Mouse (Mus musculus): ENCODE results near the gene Olfr1034. TPM values are rescaled to one million over a fixed set of nuclear protein-coding genes. Genes with fewer than 3 reads are reported as not detected.
"Not testable (repeated sequence)": the region's sequence is repeated elsewhere in the genome, so short reads cannot be mapped to it uniquely, and the experiment has no call there.

The Olfr1034 gene
- polyA plus RNA-seq (2012; rRNA removed), result 0.01 and 0.03 TPM in 2 replicates

- DNase-seq (ENCODE audit: low read depth, low spot score), result no peak
Observed at GRCm38 (mm10) chr2:86045561-86045960, at the start of gene Olfr1034. Gene Olfr1034 (plus strand): TSS chr2:86045861.

DNA sequence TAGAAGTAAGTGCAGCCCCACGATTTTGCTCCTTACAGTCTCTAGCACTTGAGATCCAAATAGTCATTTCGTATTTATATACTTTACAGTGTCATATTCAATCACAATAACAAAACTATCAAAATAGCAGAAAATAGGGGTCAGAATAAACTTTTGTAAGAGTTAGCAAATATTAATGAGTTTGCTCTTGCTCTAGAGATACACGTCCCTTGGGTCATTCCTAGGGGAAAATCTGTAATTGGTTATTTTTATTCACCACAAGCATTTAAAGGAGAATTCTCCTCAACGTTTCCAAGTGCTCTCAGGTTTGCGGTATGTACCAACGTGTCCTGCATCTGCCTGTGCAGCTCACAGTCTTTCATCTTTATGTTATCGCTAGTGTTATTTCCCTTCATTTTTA lies 40.4 kb upstream of the Olfr1034 start, which contains the start of gene Olfr1032:
Olfr1032 (plus strand) TSS at position 301 of the 400 bp plus-strand sequence.
- DNase-seq (ENCODE audit: low read depth, low spot score), result no peak
- WGBS, result 80% methylated on average over 7 of the region's 7 CpGs

GRCm38 (mm10) chr2:86020406-86020805 lies 25.3 kb upstream of the Olfr1034 start, which contains the start of gene Olfr1033:
Gene Olfr1033 (plus strand): TSS chr2:86020633.
- DNase-seq (ENCODE audit: low read depth, low spot score), result not testable (repeated sequence)
- 5% methylated on average over 11 of the region's 11 CpGs for WGBS

DNA sequence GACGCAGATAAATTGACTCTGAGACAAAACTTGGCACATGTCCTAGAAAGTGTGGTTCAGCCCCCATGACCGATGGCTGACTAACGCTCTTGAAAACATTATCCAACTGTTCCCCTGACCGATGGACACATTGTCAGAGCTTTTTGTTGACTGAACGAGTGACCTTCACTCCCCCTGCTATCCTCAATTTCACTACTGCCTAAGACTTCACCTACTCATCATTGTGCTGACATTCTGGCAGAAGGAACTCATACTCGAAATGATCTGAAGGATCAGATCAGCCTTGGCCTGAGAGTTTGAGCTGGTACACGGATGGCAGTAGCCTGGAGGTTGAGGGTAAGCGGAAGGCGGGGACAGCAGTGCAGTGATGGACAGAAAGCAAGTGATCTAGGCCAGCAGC lies 24.1 kb upstream of the Olfr1034 start:
- DNase-seq (ENCODE audit: low read depth, low spot score), result not testable (repeated sequence)
- 63% methylated on average over 6 of the region's 9 CpGs for WGBS

- not testable (repeated sequence) for DNase-seq (ENCODE audit: low read depth, low spot score)
Observed at GRCm38 (mm10) chr2:86050777-86051176, 5.1 kb downstream of the Olfr1034 start.

- WGBS, result 95% methylated on average over 2 of the region's 2 CpGs
- not testable (repeated sequence) for DNase-seq (ENCODE audit: low read depth, low spot score)
Observed at GRCm38 (mm10) chr2:86063766-86064165, 18.1 kb downstream of the Olfr1034 start.

DNA sequence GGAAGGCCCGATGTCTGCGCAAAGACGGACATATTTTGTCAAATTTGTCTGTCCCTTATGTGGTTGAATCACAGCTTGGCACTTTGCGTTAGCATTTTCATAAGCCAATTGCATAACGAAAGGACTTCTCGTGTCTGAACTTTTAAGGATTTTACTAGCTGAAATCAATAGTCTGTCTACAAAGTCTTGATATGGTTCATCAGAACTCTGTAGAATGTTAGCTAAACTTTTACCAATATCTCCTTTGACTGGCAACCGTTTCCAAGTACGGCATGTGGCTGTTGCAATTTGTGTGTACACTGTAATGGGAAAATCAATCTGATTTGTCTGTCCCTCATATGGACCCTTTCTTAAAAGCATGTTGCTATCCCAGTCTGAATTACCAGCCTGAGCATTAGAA lies 24.5 kb downstream of the Olfr1034 start:
- 88% methylated on average over 8 of the region's 8 CpGs for WGBS
- DNase-seq (ENCODE audit: low read depth, low spot score), result no peak

GRCm38 (mm10) chr2:86073692-86074091 lies 28.0 kb downstream of the Olfr1034 start, which contains the start of gene Olfr1036:
Gene Olfr1036 (plus strand): TSS chr2:86073992.
- DNase-seq (ENCODE audit: low read depth, low spot score), result not testable (repeated sequence)

DNA sequence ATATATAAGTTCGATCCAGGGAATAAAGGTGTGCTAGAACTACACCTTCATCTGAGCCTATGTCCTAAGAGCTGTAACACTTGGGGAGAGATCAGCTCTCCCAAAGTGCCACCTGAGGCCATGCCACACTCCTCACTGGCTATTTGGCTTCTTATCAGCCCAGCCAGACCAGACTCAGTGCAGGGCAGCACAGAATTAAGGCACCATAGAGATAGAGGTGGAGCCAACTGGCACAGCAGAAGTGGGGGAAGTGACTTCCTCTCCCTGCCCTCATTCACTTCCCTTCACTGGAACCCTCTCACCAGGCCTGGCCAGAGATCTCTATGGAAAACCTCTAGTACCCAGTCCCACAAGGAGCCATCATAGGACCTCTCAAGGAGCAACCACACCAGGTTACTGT lies 34.8 kb downstream of the Olfr1034 start:
- WGBS, result 85% methylated on average over 1 of the region's 1 CpGs
- DNase-seq (ENCODE audit: low read depth, low spot score), result not testable (repeated sequence)

DNA sequence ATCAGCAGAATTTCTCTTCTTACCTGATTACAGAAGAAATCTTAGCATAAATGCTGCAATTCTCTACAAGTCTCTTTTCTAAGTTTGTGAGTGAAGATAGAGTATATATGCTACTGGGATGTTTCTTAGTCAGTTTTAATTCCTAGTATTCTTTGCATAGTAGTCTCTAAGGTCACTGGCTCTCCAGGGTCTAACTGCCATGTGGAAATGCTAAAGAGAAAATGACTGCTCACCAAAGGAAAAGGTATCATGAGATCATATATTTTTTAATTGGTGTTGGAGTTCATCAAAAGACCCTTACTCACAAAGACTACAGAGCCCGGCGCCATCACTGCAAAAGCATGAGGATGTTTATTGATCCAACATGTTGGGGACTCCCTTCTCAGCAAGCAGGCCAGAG lies 41.6 kb downstream of the Olfr1034 start, which contains the start of gene Olfr1037:
Olfr1037 (minus strand) TSS at position 101 of the 400 bp plus-strand sequence.
- no peak for DNase-seq (ENCODE audit: low read depth, low spot score)
- 87% methylated on average over 2 of the region's 2 CpGs for WGBS

Other genes with a start within 250 kb of the Olfr1034 start
- gene Olfr1016, start 243.3 kb upstream of the Olfr1034 start, polyA plus RNA-seq (2012; rRNA removed), result not detected in 2 replicates
- gene Olfr1018, start 227.4 kb upstream of the Olfr1034 start, polyA plus RNA-seq (2012; rRNA removed), result not detected in 2 replicates
- not detected in 2 replicates for gene Olfr1019, start 200.4 kb upstream of the Olfr1034 start, polyA plus RNA-seq (2012; rRNA removed)
- gene Olfr1020, start 198.8 kb upstream of the Olfr1034 start, polyA plus RNA-seq (2012; rRNA removed), result not detected in 2 replicates
- gene Olfr1022, start 177.3 kb upstream of the Olfr1034 start, polyA plus RNA-seq (2012; rRNA removed), result not detected in 2 replicates
- gene Olfr1023, start 160.2 kb upstream of the Olfr1034 start, polyA plus RNA-seq (2012; rRNA removed), result not detected in 2 replicates
- not detected in 2 replicates for gene Olfr1024, start 140.8 kb upstream of the Olfr1034 start, polyA plus RNA-seq (2012; rRNA removed)
- gene Olfr1025-ps1, start 130.7 kb upstream of the Olfr1034 start, polyA plus RNA-seq (2012; rRNA removed), result not detected in 2 replicates
- not detected in 2 replicates for gene Olfr1026, start 124.3 kb upstream of the Olfr1034 start, polyA plus RNA-seq (2012; rRNA removed)
- gene Olfr1028, start 95.4 kb upstream of the Olfr1034 start, polyA plus RNA-seq (2012; rRNA removed), result not detected in 2 replicates
- not detected in 2 replicates for gene Olfr1029, start 72.0 kb upstream of the Olfr1034 start, polyA plus RNA-seq (2012; rRNA removed)
- not detected in 2 replicates for gene Olfr1030, start 66.6 kb upstream of the Olfr1034 start, polyA plus RNA-seq (2012; rRNA removed)
- gene Olfr1031, start 55.6 kb upstream of the Olfr1034 start, polyA plus RNA-seq (2012; rRNA removed), result not detected in 2 replicates
- not detected in 2 replicates for gene Olfr1032, start 40.3 kb upstream of the Olfr1034 start, polyA plus RNA-seq (2012; rRNA removed)
- 0.12 and 0.34 TPM in 2 replicates for gene Olfr1033, start 25.2 kb upstream of the Olfr1034 start, polyA plus RNA-seq (2012; rRNA removed)
- gene Olfr1036, start 28.1 kb downstream of the Olfr1034 start, polyA plus RNA-seq (2012; rRNA removed), result not detected in 2 replicates
- not detected in 2 replicates for gene Olfr1037, start 41.5 kb downstream of the Olfr1034 start, polyA plus RNA-seq (2012; rRNA removed)
- not detected in 2 replicates for gene Olfr1039, start 90.1 kb downstream of the Olfr1034 start, polyA plus RNA-seq (2012; rRNA removed)
- not detected in 2 replicates for gene Olfr1040, start 100.9 kb downstream of the Olfr1034 start, polyA plus RNA-seq (2012; rRNA removed)
- gene Olfr1042, start 116.0 kb downstream of the Olfr1034 start, polyA plus RNA-seq (2012; rRNA removed), result not detected in 2 replicates
- not detected in 2 replicates for gene Olfr1043, start 121.7 kb downstream of the Olfr1034 start, polyA plus RNA-seq (2012; rRNA removed)
- not detected in 2 replicates for gene Olfr1044, start 132.0 kb downstream of the Olfr1034 start, polyA plus RNA-seq (2012; rRNA removed)
- not detected in 2 replicates for gene Olfr52, start 139.8 kb downstream of the Olfr1034 start, polyA plus RNA-seq (2012; rRNA removed)
- not detected in 2 replicates for gene Olfr1045, start 157.1 kb downstream of the Olfr1034 start, polyA plus RNA-seq (2012; rRNA removed)
- gene Olfr1046, start 173.5 kb downstream of the Olfr1034 start, polyA plus RNA-seq (2012; rRNA removed), result not detected in 2 replicates
- not detected in 2 replicates for gene Olfr1047, start 185.5 kb downstream of the Olfr1034 start, polyA plus RNA-seq (2012; rRNA removed)
- not detected in 2 replicates for gene Olfr1048, start 194.4 kb downstream of the Olfr1034 start, polyA plus RNA-seq (2012; rRNA removed)
- gene Olfr1049, start 212.5 kb downstream of the Olfr1034 start, polyA plus RNA-seq (2012; rRNA removed), result not detected in 2 replicates
- not detected in 2 replicates for gene Olfr1051, start 233.2 kb downstream of the Olfr1034 start, polyA plus RNA-seq (2012; rRNA removed)
- gene Olfr1052, start 246.6 kb downstream of the Olfr1034 start, polyA plus RNA-seq (2012; rRNA removed), result not detected in 2 replicates

All from large intestine, adult 2 months (tissue).